Mouse (Mus musculus) kidney, adult 2 months (tissue): ENCODE measurements at regions not wholly inside any gene's neighbourhood (a gene's known extent, or its start where the extent isn't known, plus 50 kb on each side); places are given as distances from the start of the nearest gene placed in this dataset.

Experiments
- CTCF ChIP-seq: fragments of 200-500 bp; conservative IDR thresholded peaks from 2 replicates; pipeline ENCODE4 v1.5.1; 2011; ENCODE audit warnings: low read depth, mild to moderate bottlenecking, control low read depth, low read length, moderate library complexity, mixed read lengths; ENCODE audit not compliant: insufficient read depth, insufficient read length
- POLR2A ChIP-seq: fragments of 200-500 bp; IDR thresholded peaks from one replicate; pipeline ENCODE4 v1.6.1; 2011; ENCODE audit warnings: low read depth, low read length, control low read depth

DNA sequence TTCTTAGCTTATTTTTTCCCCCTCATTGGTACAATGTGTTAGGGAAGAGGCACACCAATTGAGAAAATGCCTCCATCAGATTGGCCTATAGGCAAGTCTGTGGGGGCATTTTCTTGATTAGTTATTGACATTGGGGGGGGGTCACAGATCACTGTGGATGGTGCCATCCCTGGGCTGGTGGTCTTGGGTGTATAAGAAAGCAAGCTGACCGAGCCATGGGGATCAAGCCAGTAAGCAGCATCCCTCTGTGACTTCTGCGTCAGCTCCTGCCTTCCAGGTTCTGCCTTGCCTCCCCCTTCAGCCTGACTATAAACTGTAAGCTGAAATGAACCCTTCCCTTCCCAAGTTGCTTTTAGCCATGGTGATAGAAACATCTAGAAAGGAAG lies 71.5 kb upstream of the Parp11 start:
- TF ChIP-seq CTCF = no peak
- TF ChIP-seq POLR2A = no peak
